Mouse (Mus musculus): ENCODE results near the gene Sh3rf1.

- no peak for TF ChIP-seq CTCF (IDR thresholded peaks at IDR 0.05; ENCODE audit: low read depth)
- TF ChIP-seq EP300 (optimal IDR thresholded peaks at IDR 0.05) = no peak
Measured at GRCm38 (mm10) chr8:61276397-61276796, 52.7 kb downstream of the Sh3rf1 start.
